Mouse (Mus musculus) testis, adult 2 months (tissue): ENCODE measurements around the gene Rhpn2. TPM values are rescaled to one million over a fixed set of nuclear protein-coding genes. Genes with fewer than 3 reads are reported as not detected.

Source experiments
- H3K27ac ChIP-seq: fragments of 200-500 bp; 2 replicates; pipeline ENCODE4 v1.5.1; 2012; ENCODE audit warnings: low read depth, low read length; ENCODE audit not compliant: control insufficient read depth, insufficient read depth
- H3K27me3 ChIP-seq: fragments of 200-500 bp; 2 replicates; pipeline ENCODE4 v1.6.1; 2012; ENCODE audit warnings: mild to moderate bottlenecking, low read length, moderate library complexity; ENCODE audit not compliant: control insufficient read depth, insufficient read depth
- H3K36me3 ChIP-seq: fragments of 200-500 bp; 2 replicates; pipeline ENCODE4 v1.6.1; 2012; ENCODE audit warnings: mild to moderate bottlenecking, low read length; ENCODE audit not compliant: control insufficient read depth, insufficient read depth
- H3K4me1 ChIP-seq: fragments of 200-500 bp; 2 replicates; pipeline ENCODE4 v1.6.1; 2012; ENCODE audit warnings: low read length; ENCODE audit not compliant: control insufficient read depth, insufficient read depth
- H3K4me3 ChIP-seq: fragments of 200-500 bp; 2 replicates; pipeline ENCODE4 v1.5.1; 2012; ENCODE audit warnings: low read depth, mild to moderate bottlenecking, low read length, moderate library complexity, mixed read lengths; ENCODE audit not compliant: control insufficient read depth
- CTCF ChIP-seq: fragments of 200-500 bp; IDR thresholded peaks from 2 replicates; pipeline ENCODE4 v1.5.1; 2012; ENCODE audit warnings: low read depth, mild to moderate bottlenecking, inconsistent platforms, low read length, moderate library complexity; ENCODE audit not compliant: control insufficient read depth, insufficient read depth, insufficient replicate concordance
- POLR2A ChIP-seq: fragments of 200-500 bp; IDR thresholded peaks from 2 replicates; pipeline ENCODE4 v1.6.1; 2012; ENCODE audit warnings: low read depth, mild to moderate bottlenecking, inconsistent platforms, low read length, moderate library complexity; ENCODE audit not compliant: control insufficient read depth
- polyA plus RNA-seq: library from polyadenylated mRNA; depleted of rRNA; stranded (reverse); fragments of >200 nt; gene quantifications from 2 replicates; pipeline ENCODE4 v1.2.3, GENCODE M21; 2012

Gene Rhpn2
- polyA plus RNA-seq, 1 experiment = 5.2 TPM

- TF ChIP-seq POLR2A (peak; percentile 79), CTCF (no peak)
- H3K36me3 ChIP-seq = peaks cover 3% of the 10 kb centered on the region
These were observed 62.7 kb downstream of the Rhpn2 start, which contains the start of the genes Faap24 and Cep89 for GRCm38 (mm10) chr7:35396542-35397168. Gene Faap24, minus strand, starts transcription at chr7:35396836. Gene Cep89, plus strand, starts transcription at chr7:35397035.

DNA sequence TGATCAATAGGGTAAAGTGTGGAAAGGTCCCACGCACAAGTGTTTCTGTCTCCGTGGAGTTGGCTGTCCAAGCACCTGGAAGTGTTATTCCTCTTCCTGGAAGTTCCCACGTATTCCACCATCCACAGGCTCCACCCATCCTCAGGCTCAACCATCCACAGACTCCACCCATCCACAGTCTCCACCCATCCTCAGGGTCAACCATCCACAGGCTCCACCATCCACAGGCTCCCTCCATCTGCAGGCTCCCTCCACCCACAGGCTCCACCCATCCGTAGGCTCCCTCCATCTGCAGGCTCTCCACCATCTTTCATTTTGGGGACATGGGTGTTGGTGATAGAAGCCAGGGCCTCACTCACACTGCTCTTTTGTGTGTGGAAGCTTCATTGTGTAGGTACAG, 67.2 kb downstream of the Rhpn2 start:
- Histone ChIP-seq H3K27ac (no peak overlapping the region), H3K4me1 (peaks cover 4% of the 10 kb centered on the region), H3K4me3 (no peak overlapping the region), H3K36me3 (peaks cover 3% of the 10 kb centered on the region), H3K27me3 (no peaks in the 10 kb centered on the region)
- TF ChIP-seq POLR2A (no peak), CTCF (no peak)

More at GRCm38 (mm10) chr7:35396542-35397168, 62.7 kb downstream of the Rhpn2 start, which contains the start of the genes Faap24 and Cep89:
- H3K4me3 ChIP-seq = peak within 1 kb of the TSS; percentile 93
- H3K4me1 ChIP-seq = peaks cover 9% of the 10 kb centered on the region
- H3K27ac ChIP-seq = peak within 1 kb of the TSS; percentile 40; the same call in 1 of the 2 replicates
- no peaks in the 10 kb centered on the region for H3K27me3 ChIP-seq

- TF ChIP-seq POLR2A (no peak), CTCF (no peak)
- no peaks in the 10 kb centered on the region for H3K4me1 ChIP-seq
- no peak overlapping the region for H3K27ac ChIP-seq
- H3K36me3 ChIP-seq = peaks cover 1% of the 10 kb centered on the region
- no peak overlapping the region for H3K4me3 ChIP-seq
- no peaks in the 10 kb centered on the region for H3K27me3 ChIP-seq
These were observed 81.3 kb downstream of the Rhpn2 start for GRCm38 (mm10) chr7:35415226-35415625.

DNA sequence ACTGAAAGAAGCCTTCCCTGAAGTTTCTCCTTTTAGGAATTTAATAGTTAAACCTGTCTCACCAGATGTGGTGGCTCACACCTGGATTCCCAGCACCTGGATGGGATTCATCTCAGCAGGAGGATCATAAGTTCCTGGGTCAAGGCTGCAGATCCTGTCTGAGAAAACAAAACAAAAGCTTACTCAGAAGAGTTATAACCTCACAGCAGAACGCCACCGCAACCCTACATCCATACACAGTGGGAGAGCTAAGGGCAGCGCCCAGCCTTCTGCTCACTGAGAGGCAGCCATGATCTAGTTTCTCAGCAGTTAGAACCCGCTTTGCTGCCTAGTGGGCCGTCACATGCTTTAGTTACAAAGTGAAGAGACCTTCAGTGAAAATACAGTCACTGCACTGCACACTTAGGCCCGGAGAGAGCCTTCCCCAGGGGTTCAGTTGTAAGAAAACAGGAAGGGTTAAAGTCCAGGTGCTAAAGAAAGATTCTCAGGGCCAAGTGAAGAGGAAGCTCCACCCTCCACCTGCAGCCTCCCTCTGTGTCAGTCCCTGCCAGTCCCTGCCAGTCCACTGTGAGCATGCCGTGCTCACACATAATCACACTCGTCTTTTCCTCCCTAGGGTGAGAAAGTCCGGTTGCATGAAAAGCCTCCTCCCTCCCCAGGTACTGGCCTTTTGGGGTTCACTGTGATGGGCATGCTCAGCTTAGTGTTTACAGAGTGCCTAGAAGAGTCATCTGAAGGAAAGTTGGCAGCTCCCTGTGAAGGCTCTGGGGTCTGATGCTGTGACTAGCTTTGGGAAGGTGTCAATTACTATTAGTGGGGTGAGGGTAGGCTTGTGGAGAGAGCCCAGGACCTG, 82.1 kb downstream of the Rhpn2 start:
- TF ChIP-seq POLR2A (no peak), CTCF (no peak)
- Histone ChIP-seq H3K4me3 (no peak overlapping the region), H3K4me1 (no peaks in the 10 kb centered on the region), H3K36me3 (peaks cover 1% of the 10 kb centered on the region), H3K27ac (no peak overlapping the region), H3K27me3 (no peaks in the 10 kb centered on the region)

DNA sequence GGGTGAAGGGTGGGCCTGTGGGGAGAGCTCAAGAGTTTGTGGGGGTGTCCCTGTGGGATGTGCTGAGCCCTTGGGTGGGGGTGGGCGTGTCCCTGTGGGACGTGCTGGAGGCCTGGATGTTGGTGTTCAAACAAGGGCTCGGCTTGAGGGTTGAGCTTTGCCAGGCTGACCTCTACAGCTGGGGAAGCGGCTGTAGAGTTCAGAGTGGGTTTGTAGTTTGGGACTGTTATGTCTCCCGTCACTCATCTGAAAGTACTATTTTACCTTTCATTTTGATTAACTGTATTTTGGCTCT, 82.6 kb downstream of the Rhpn2 start:
- Histone ChIP-seq H3K27ac (no peak overlapping the region), H3K4me1 (no peaks in the 10 kb centered on the region), H3K4me3 (no peak overlapping the region), H3K27me3 (no peaks in the 10 kb centered on the region), H3K36me3 (peaks cover 1% of the 10 kb centered on the region)
- TF ChIP-seq POLR2A (no peak), CTCF (no peak)

- no peaks in the 10 kb centered on the region for H3K4me1 ChIP-seq
- H3K27me3 ChIP-seq = no peaks in the 10 kb centered on the region
- no peak overlapping the region for H3K4me3 ChIP-seq
- TF ChIP-seq CTCF (no peak), POLR2A (no peak)
- peaks cover 3% of the 10 kb centered on the region for H3K36me3 ChIP-seq
- no peak overlapping the region for H3K27ac ChIP-seq
These were observed 89.1 kb downstream of the Rhpn2 start for GRCm38 (mm10) chr7:35423071-35423470.

GRCm38 (mm10) chr7:35428146-35428545, 94.2 kb downstream of the Rhpn2 start:
- Histone ChIP-seq H3K27ac (no peak overlapping the region), H3K36me3 (peaks cover 4% of the 10 kb centered on the region), H3K4me1 (no peaks in the 10 kb centered on the region), H3K27me3 (no peaks in the 10 kb centered on the region), H3K4me3 (no peak overlapping the region)
- no peak for TF ChIP-seq POLR2A
- TF ChIP-seq CTCF = no peak
